23 mouse cellular contexts compared by ENCODE assay signal in the genomic region with DNA sequence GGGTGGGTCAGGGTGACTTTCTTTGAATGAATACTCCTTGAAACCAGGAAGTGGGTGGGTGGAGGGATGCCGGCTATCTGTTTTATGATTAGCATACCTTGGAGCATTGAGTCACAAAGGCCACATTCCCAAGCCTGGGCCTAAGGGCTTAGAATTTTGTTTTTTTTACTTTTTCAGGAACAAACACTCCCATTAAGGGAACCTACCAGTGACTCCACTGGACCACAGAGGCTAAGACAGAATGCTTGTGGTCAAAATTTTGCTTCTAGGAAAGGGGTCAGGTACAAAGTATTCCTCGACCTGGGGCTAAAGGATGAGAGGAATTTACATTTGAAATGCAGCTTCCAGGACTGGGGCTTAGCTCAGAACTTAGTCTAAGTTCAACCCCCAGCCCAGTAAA. TPM values are rescaled to one million over a fixed set of nuclear protein-coding genes. Genes with fewer than 3 reads are reported as not detected.
"Had no signal": no experiment of that assay in that cellular context is flagged by ENCODE, and none has a peak within 500 bp of the region (broad histone marks: within the 10 kb centered on the region; RNA-seq: fewer than 3 reads in every experiment).

No protein-coding gene starts in this region.

- H3K9me3 ChIP-seq: heart, embryonic 10.5 days; heart, embryonic 12.5 days; hindbrain, embryonic 10.5 days; hindbrain, embryonic 12.5 days; intestine, embryonic 15.5 days; limb, embryonic 10.5 days; limb, embryonic 12.5 days; liver, embryonic 13.5 days had no signal

- H3K36me3 ChIP-seq: heart, embryonic 10.5 days; heart, embryonic 12.5 days; hindbrain, embryonic 10.5 days; hindbrain, embryonic 12.5 days; intestine, embryonic 15.5 days; limb, embryonic 10.5 days; limb, embryonic 12.5 days; liver, embryonic 13.5 days had no signal

- H3K27ac ChIP-seq: heart, adult 2 months; heart, embryonic 10.5 days; hindbrain, embryonic 10.5 days; hindbrain, embryonic 12.5 days; hindbrain, embryonic 14.5 days; intestine, embryonic 15.5 days; layer of hippocampus, adult 2 months; left cerebral cortex, adult 2 months; limb, embryonic 10.5 days; limb, embryonic 12.5 days; liver, embryonic 13.5 days had no signal

- DNase-seq: gastrocnemius, postnatal 10 days; gastrocnemius, postnatal 25 days; heart, adult 2 months; heart, postnatal 10 days; heart, postnatal 4 days; kidney, adult 18-20 months; kidney, adult 8-10 months; kidney, postnatal 10 days; kidney, postnatal 25 days; kidney, postnatal 4 days; liver; liver, embryonic 13.5 days had no signal

- H3K27me3 ChIP-seq: heart, embryonic 12.5 days; hindbrain, embryonic 12.5 days; intestine, embryonic 15.5 days; limb, embryonic 12.5 days had no signal

- H3K4me3 ChIP-seq: heart, adult 2 months; heart, embryonic 10.5 days; heart, embryonic 12.5 days; hindbrain, embryonic 10.5 days; hindbrain, embryonic 12.5 days; intestine, embryonic 15.5 days; layer of hippocampus, adult 2 months; left cerebral cortex, adult 2 months; limb, embryonic 10.5 days; limb, embryonic 12.5 days; liver, embryonic 13.5 days had no signal

- H3K4me1 ChIP-seq: heart, embryonic 10.5 days; heart, embryonic 12.5 days; hindbrain, embryonic 10.5 days; hindbrain, embryonic 12.5 days; limb, embryonic 10.5 days; limb, embryonic 12.5 days had no signal

- H3K9ac ChIP-seq: heart, embryonic 12.5 days; hindbrain, embryonic 12.5 days; hindbrain, embryonic 14.5 days; intestine, embryonic 15.5 days; limb, embryonic 12.5 days; liver, embryonic 13.5 days had no signal

RNA-seq across cellular contexts. Expression of gene Kbtbd12, which starts 53.6 kb away (rescaled TPM):
- polyA plus RNA-seq: hindbrain, embryonic 10.5 days; hindbrain, embryonic 12.5 days; inflammation-experienced regulatory T-cells, adult 6 months had no signal
